Mouse (Mus musculus): ENCODE measurements around the gene Zfpm1. TPM values are rescaled to one million over a fixed set of nuclear protein-coding genes. Genes with fewer than 3 reads are reported as not detected.
A peak's percentile ranks its signal among the peaks of the same experiment; 100 is the strongest.

Gene Zfpm1
- polyA plus RNA-seq, 1 experiment from 2014 or later = 7.7 TPM

DNA sequence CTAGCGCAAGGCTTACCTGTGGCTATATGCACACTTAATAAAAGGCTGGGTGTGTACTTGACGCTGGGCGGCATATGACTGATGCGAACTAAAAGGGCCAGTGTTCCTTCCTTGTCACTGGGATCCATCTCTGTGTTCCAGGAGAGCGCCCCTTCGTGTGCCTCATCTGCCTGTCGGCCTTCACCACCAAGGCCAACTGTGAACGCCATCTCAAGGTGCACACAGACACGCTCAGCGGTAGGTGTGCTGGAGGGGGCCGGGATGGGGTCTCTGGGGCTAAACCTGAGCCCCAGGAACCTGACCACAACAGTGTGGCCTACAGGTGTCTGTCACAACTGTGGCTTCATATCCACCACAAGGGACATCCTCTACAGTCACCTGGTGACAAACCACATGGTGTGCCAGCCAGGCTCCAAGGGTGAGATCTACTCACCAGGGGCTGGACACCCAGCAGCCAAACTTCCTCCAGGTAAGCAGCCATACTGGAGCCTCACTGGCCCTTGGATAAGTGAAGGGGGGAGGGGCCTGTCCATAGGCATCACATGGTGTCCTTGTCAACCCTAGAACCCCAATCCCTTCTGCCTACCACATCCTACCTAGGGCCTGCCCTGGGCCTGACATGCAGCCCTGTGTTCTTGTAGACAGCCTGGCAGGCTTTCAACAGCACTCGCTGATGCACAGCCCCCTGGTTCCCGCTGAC, 53.0 kb downstream of the Zfpm1 start:
- Histone ChIP-seq H3K9ac (ENCODE audit: low read depth, low read length) (no peak overlapping the region), H3K4me1 (replicated peaks; ENCODE audit: control insufficient read depth, insufficient read depth, low read length) (no peaks in the 10 kb centered on the region), H3K36me3 (ENCODE audit: control insufficient read depth, insufficient read depth) (peaks cover 63% of the 10 kb centered on the region), H3K4me2 (replicated peaks; ENCODE audit: low read depth) (no peak overlapping the region), H3K9me3 (ENCODE audit: control insufficient read depth) (no peaks in the 10 kb centered on the region), H3K27me3 (replicated peaks; ENCODE audit: control insufficient read depth, insufficient read depth, low read length) (no peaks in the 10 kb centered on the region), H3K27ac (ENCODE audit: low read depth, low read length) (no peak overlapping the region), H3K4me3 (ENCODE audit: low read depth, low read length) (no peak overlapping the region)
- no peak for ATAC-seq
- TF ChIP-seq CTCF (IDR thresholded peaks at IDR 0.05; ENCODE audit: low read depth) = no peak
- 91% methylated on average over 13 of the region's 13 CpGs for WGBS

GRCm38 (mm10) chr8:122335638-122336250, 53.8 kb downstream of the Zfpm1 start:
- 48% methylated on average over 57 of the region's 57 CpGs for WGBS
- H3K4me3 ChIP-seq (ENCODE audit: low read depth, low read length) = peak overlapping the region; percentile 24
- peaks cover 63% of the 10 kb centered on the region for H3K36me3 ChIP-seq (ENCODE audit: control insufficient read depth, insufficient read depth)
- H3K9ac ChIP-seq (ENCODE audit: low read depth, low read length) = no peak overlapping the region
- no peaks in the 10 kb centered on the region for H3K9me3 ChIP-seq (ENCODE audit: control insufficient read depth)
- TF ChIP-seq CTCF (IDR thresholded peaks at IDR 0.05; ENCODE audit: low read depth) = no peak
- peak overlapping the region; percentile 67 for H3K4me2 ChIP-seq (replicated peaks; ENCODE audit: low read depth)
- H3K27me3 ChIP-seq (replicated peaks; ENCODE audit: control insufficient read depth, insufficient read depth, low read length) = no peaks in the 10 kb centered on the region
- no peaks in the 10 kb centered on the region for H3K4me1 ChIP-seq (replicated peaks; ENCODE audit: control insufficient read depth, insufficient read depth, low read length)
- ATAC-seq = no peak
- H3K27ac ChIP-seq (ENCODE audit: low read depth, low read length) = no peak overlapping the region

GRCm38 (mm10) chr8:122336251-122336910, 54.4 kb downstream of the Zfpm1 start:
- H3K4me1 ChIP-seq (replicated peaks; ENCODE audit: control insufficient read depth, insufficient read depth, low read length) = no peaks in the 10 kb centered on the region
- peak overlapping the region; percentile 67 for H3K4me2 ChIP-seq (replicated peaks; ENCODE audit: low read depth)
- TF ChIP-seq CTCF (IDR thresholded peaks at IDR 0.05; ENCODE audit: low read depth) = no peak
- no peaks in the 10 kb centered on the region for H3K9me3 ChIP-seq (ENCODE audit: control insufficient read depth)
- peaks cover 63% of the 10 kb centered on the region for H3K36me3 ChIP-seq (ENCODE audit: control insufficient read depth, insufficient read depth)
- H3K4me3 ChIP-seq (ENCODE audit: low read depth, low read length) = peak overlapping the region; percentile 24
- no peaks in the 10 kb centered on the region for H3K27me3 ChIP-seq (replicated peaks; ENCODE audit: control insufficient read depth, insufficient read depth, low read length)
- H3K27ac ChIP-seq (ENCODE audit: low read depth, low read length) = no peak overlapping the region
- peak; percentile 9; the same call in 1 of the 2 replicates for ATAC-seq
- 46% methylated on average over 74 of the region's 81 CpGs for WGBS
- no peak overlapping the region for H3K9ac ChIP-seq (ENCODE audit: low read depth, low read length)

DNA sequence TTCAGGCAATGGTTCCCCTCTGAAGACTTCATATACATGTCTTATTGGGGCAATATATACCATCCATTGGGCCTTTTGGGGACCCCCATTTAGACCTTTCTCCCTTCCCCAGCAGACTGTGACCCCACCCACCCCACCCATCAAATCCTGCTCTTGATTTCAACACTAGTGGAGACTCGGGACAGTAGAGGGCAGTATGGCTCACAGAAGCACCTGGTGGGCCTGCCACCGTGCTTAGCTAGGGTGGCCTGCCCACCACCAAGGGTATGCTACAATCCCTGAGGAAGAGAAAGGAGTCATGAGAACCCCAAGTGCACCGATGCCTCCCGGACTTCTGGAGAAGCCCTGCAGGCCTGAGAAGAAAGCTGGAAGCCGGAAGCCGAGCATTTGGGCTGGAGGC, 56.9 kb downstream of the Zfpm1 start:
- Histone ChIP-seq H3K9ac (ENCODE audit: low read depth, low read length) (no peak overlapping the region), H3K4me1 (replicated peaks; ENCODE audit: control insufficient read depth, insufficient read depth, low read length) (no peaks in the 10 kb centered on the region), H3K4me2 (replicated peaks; ENCODE audit: low read depth) (no peak overlapping the region), H3K36me3 (ENCODE audit: control insufficient read depth, insufficient read depth) (peaks cover 51% of the 10 kb centered on the region), H3K27ac (ENCODE audit: low read depth, low read length) (no peak overlapping the region), H3K9me3 (ENCODE audit: control insufficient read depth) (no peaks in the 10 kb centered on the region), H3K4me3 (ENCODE audit: low read depth, low read length) (no peak overlapping the region), H3K27me3 (replicated peaks; ENCODE audit: control insufficient read depth, insufficient read depth, low read length) (no peaks in the 10 kb centered on the region)
- ATAC-seq = no peak
- WGBS = 77% methylated on average over 6 of the region's 6 CpGs
- TF ChIP-seq CTCF (IDR thresholded peaks at IDR 0.05; ENCODE audit: low read depth) = peak; percentile 38; the same call in 1 of the 2 replicates

DNA sequence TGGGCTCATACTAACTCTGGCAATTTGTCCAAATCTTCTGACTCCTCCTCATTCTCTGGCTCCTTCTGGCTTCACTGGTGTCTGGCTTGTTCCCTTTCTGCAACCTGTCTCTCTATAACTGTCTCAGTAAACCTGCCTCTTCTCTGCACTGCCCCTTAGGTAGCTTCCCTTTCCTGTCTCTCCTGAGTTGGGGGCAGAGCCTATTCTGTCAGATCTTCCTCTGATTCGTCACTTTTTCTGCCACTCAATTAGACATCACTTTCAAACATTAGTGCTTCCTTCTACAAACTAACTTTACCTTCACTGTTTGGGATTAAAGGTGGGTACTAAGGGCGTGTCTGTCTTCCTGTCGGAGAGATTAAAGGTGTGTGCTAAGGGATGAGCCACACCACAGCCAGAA, 58.8 kb downstream of the Zfpm1 start:
- no peak overlapping the region for H3K4me3 ChIP-seq (ENCODE audit: low read depth, low read length)
- peaks cover 4% of the 10 kb centered on the region; the same call in 1 of the 2 replicates for H3K4me1 ChIP-seq (replicated peaks; ENCODE audit: control insufficient read depth, insufficient read depth, low read length)
- no peak for ATAC-seq
- H3K36me3 ChIP-seq (ENCODE audit: control insufficient read depth, insufficient read depth) = peaks cover 32% of the 10 kb centered on the region
- H3K27ac ChIP-seq (ENCODE audit: low read depth, low read length) = no peak overlapping the region
- no peaks in the 10 kb centered on the region for H3K9me3 ChIP-seq (ENCODE audit: control insufficient read depth)
- WGBS = 73% methylated on average over 3 of the region's 3 CpGs
- H3K4me2 ChIP-seq (replicated peaks; ENCODE audit: low read depth) = no peak overlapping the region
- H3K27me3 ChIP-seq (replicated peaks; ENCODE audit: control insufficient read depth, insufficient read depth, low read length) = no peaks in the 10 kb centered on the region
- no peak for TF ChIP-seq CTCF (IDR thresholded peaks at IDR 0.05; ENCODE audit: low read depth)
- H3K9ac ChIP-seq (ENCODE audit: low read depth, low read length) = no peak overlapping the region

GRCm38 (mm10) chr8:122341790-122342189, 59.8 kb downstream of the Zfpm1 start:
- WGBS = 71% methylated on average over 6 of the region's 6 CpGs
- no peak overlapping the region for H3K27ac ChIP-seq (ENCODE audit: low read depth, low read length)
- H3K27me3 ChIP-seq (replicated peaks; ENCODE audit: control insufficient read depth, insufficient read depth, low read length) = no peaks in the 10 kb centered on the region
- no peak for ATAC-seq
- peaks cover 4% of the 10 kb centered on the region; the same call in 1 of the 2 replicates for H3K4me1 ChIP-seq (replicated peaks; ENCODE audit: control insufficient read depth, insufficient read depth, low read length)
- no peak overlapping the region for H3K9ac ChIP-seq (ENCODE audit: low read depth, low read length)
- H3K4me2 ChIP-seq (replicated peaks; ENCODE audit: low read depth) = no peak overlapping the region
- no peak for TF ChIP-seq CTCF (IDR thresholded peaks at IDR 0.05; ENCODE audit: low read depth)
- no peaks in the 10 kb centered on the region for H3K9me3 ChIP-seq (ENCODE audit: control insufficient read depth)
- peaks cover 22% of the 10 kb centered on the region for H3K36me3 ChIP-seq (ENCODE audit: control insufficient read depth, insufficient read depth)
- no peak overlapping the region for H3K4me3 ChIP-seq (ENCODE audit: low read depth, low read length)
